Mouse (Mus musculus): ENCODE data around the gene Stag1. TPM values are rescaled to one million over a fixed set of nuclear protein-coding genes. Genes with fewer than 3 reads are reported as not detected.
A peak's percentile ranks its signal among the peaks of the same experiment; 100 is the strongest.

Gene Stag1
- polyA plus RNA-seq (2015; fragmentation: Nextera tagmentation; extraction: Ambion mirVana) = 22.9 and 23.9 TPM in 2 replicates

DNA sequence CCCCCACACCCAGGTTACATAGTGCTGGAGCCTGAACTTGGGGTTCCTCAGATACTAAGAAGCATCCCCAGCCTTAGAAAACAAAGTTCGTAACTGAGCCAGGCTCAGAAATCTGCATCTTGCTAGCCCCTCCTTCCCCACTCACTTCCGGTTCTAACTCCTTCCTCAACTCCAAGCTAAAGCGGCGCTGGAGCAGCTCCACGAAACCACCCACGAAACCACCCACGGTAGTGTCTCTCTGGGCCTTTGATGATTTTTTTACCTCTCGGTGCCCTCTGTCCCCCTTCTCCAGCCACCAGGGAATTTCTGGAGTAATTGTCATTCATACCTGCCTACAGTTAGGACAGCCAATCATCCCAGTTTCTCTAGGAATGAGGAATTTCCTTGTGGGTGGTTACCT lies at the start of gene Stag1:
Gene Stag1, plus strand, starts transcription at position 253 of the 400 bp plus-strand sequence.
- Histone ChIP-seq H3K4me3 (ENCODE audit: low read length) (no peak within 1 kb of the TSS), H3K9me3 (replicated peaks; ENCODE audit: control insufficient read depth, low read length) (no peaks in the 10 kb centered on the region; the same call in 1 of the 2 replicates), H3K9ac (ENCODE audit: low read length) (no peak within 1 kb of the TSS), H3K27ac (ENCODE audit: low read length) (no peak within 1 kb of the TSS), H3K27me3 (ENCODE audit: control insufficient read depth, insufficient read depth, low read length) (no peaks in the 10 kb centered on the region), H3K4me1 (ENCODE audit: control insufficient read depth, insufficient read depth, low read length) (peaks cover 2% of the 10 kb centered on the region; the same call in 1 of the 2 replicates), H3K36me3 (ENCODE audit: control insufficient read depth, insufficient read depth) (no peaks in the 10 kb centered on the region), H3K4me2 (ENCODE audit: low read depth, low read length) (no peak within 1 kb of the TSS)
- 89% methylated on average over 8 of the region's 8 CpGs for WGBS
- ATAC-seq (replicated peaks; ENCODE audit: extremely low read depth, insufficient read depth, low FRiP score) = no peak

- Histone ChIP-seq H3K9me3 (replicated peaks; ENCODE audit: control insufficient read depth, low read length) (peaks cover 11% of the 10 kb centered on the region), H3K27me3 (ENCODE audit: control insufficient read depth, insufficient read depth, low read length) (no peaks in the 10 kb centered on the region), H3K36me3 (ENCODE audit: control insufficient read depth, insufficient read depth) (peaks cover 23% of the 10 kb centered on the region), H3K9ac (ENCODE audit: low read length) (no peak overlapping the region), H3K4me1 (ENCODE audit: control insufficient read depth, insufficient read depth, low read length) (peaks cover 16% of the 10 kb centered on the region), H3K4me3 (ENCODE audit: low read length) (no peak overlapping the region), H3K4me2 (ENCODE audit: low read depth, low read length) (no peak overlapping the region), H3K27ac (ENCODE audit: low read length) (no peak overlapping the region)
- 89% methylated on average over 2 of the region's 2 CpGs for WGBS
- no peak for ATAC-seq (replicated peaks; ENCODE audit: extremely low read depth, insufficient read depth, low FRiP score)
Observed at GRCm38 (mm10) chr9:100548313-100548712, 49.3 kb upstream of the Stag1 start.

DNA sequence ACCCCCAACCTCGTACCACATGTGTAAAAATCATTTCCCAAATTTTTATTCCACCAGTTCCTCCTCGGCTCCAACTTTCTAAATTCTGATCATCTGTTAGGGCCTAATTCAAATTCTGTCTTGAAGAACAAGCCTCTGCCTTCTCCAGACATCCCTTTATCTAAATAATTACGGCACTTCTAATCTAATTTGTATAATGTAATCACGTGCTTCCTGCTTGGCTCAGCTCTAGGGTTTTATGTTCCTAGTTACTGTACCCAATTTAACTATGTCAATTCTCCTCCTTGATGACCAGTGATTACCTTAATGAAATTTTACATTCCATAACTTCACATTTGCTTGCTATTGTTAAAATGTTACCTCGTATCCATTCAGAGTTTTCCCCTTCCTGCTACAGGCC lies 41.9 kb upstream of the Stag1 start:
- H3K4me2 ChIP-seq (ENCODE audit: low read depth, low read length) = no peak overlapping the region
- 72% methylated on average over 5 of the region's 5 CpGs for WGBS
- H3K9me3 ChIP-seq (replicated peaks; ENCODE audit: control insufficient read depth, low read length) = 0 out of 2 replicates have a peak, but pooled peaks cover 2% of the 10 kb centered on the region
- no peak overlapping the region for H3K9ac ChIP-seq (ENCODE audit: low read length)
- no peaks in the 10 kb centered on the region for H3K4me1 ChIP-seq (ENCODE audit: control insufficient read depth, insufficient read depth, low read length)
- no peak overlapping the region for H3K27ac ChIP-seq (ENCODE audit: low read length)
- H3K36me3 ChIP-seq (ENCODE audit: control insufficient read depth, insufficient read depth) = peaks cover 9% of the 10 kb centered on the region
- H3K27me3 ChIP-seq (ENCODE audit: control insufficient read depth, insufficient read depth, low read length) = no peaks in the 10 kb centered on the region
- no peak for ATAC-seq (replicated peaks; ENCODE audit: extremely low read depth, insufficient read depth, low FRiP score)
- no peak overlapping the region for H3K4me3 ChIP-seq (ENCODE audit: low read length)

GRCm38 (mm10) chr9:100558023-100558573 lies 39.5 kb upstream of the Stag1 start:
- Histone ChIP-seq H3K9ac (ENCODE audit: low read length) (no peak overlapping the region), H3K4me2 (ENCODE audit: low read depth, low read length) (no peak overlapping the region), H3K27ac (ENCODE audit: low read length) (no peak overlapping the region), H3K9me3 (replicated peaks; ENCODE audit: control insufficient read depth, low read length) (0 out of 2 replicates have a peak, but pooled peaks cover under 1% of the 10 kb centered on the region), H3K4me3 (ENCODE audit: low read length) (no peak overlapping the region), H3K36me3 (ENCODE audit: control insufficient read depth, insufficient read depth) (peaks cover under 1% of the 10 kb centered on the region; the same call in 1 of the 2 replicates), H3K4me1 (ENCODE audit: control insufficient read depth, insufficient read depth, low read length) (no peaks in the 10 kb centered on the region), H3K27me3 (ENCODE audit: control insufficient read depth, insufficient read depth, low read length) (no peaks in the 10 kb centered on the region)
- 72% methylated on average over 4 of the region's 4 CpGs for WGBS
- no peak for ATAC-seq (replicated peaks; ENCODE audit: extremely low read depth, insufficient read depth, low FRiP score)

DNA sequence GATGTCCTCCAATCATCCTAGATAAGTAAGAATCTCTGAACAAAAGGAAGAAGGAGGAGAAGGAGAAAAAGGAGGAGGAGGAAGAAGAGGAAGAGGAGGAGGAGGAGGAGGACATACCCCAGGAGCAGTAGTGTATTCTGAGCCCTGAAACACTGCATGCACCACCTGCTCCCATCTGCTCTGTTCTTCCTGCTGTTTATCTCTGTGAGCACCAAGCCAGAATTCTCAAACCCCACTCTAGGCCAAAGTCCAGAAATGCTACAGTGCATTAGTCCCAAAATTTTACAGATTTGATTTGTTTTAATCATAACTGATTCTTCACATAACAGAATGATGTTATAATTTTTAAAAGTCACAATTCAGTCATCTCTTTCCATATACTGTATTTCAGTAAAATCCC lies 38.6 kb upstream of the Stag1 start:
- H3K27ac ChIP-seq (ENCODE audit: low read length) = no peak overlapping the region
- H3K4me1 ChIP-seq (ENCODE audit: control insufficient read depth, insufficient read depth, low read length) = no peaks in the 10 kb centered on the region
- H3K27me3 ChIP-seq (ENCODE audit: control insufficient read depth, insufficient read depth, low read length) = no peaks in the 10 kb centered on the region
- no peak overlapping the region for H3K4me3 ChIP-seq (ENCODE audit: low read length)
- H3K4me2 ChIP-seq (ENCODE audit: low read depth, low read length) = no peak overlapping the region
- no peaks in the 10 kb centered on the region for H3K9me3 ChIP-seq (replicated peaks; ENCODE audit: control insufficient read depth, low read length)
- ATAC-seq (replicated peaks; ENCODE audit: extremely low read depth, insufficient read depth, low FRiP score) = no peak
- H3K9ac ChIP-seq (ENCODE audit: low read length) = no peak overlapping the region
- no peaks in the 10 kb centered on the region for H3K36me3 ChIP-seq (ENCODE audit: control insufficient read depth, insufficient read depth)

GRCm38 (mm10) chr9:100560251-100560890 lies 37.2 kb upstream of the Stag1 start:
- WGBS = 87% methylated on average over 10 of the region's 10 CpGs
- H3K9me3 ChIP-seq (replicated peaks; ENCODE audit: control insufficient read depth, low read length) = no peaks in the 10 kb centered on the region
- no peak for ATAC-seq (replicated peaks; ENCODE audit: extremely low read depth, insufficient read depth, low FRiP score)
- no peaks in the 10 kb centered on the region for H3K27me3 ChIP-seq (ENCODE audit: control insufficient read depth, insufficient read depth, low read length)
- H3K9ac ChIP-seq (ENCODE audit: low read length) = no peak overlapping the region
- H3K4me3 ChIP-seq (ENCODE audit: low read length) = no peak overlapping the region
- H3K4me2 ChIP-seq (ENCODE audit: low read depth, low read length) = no peak overlapping the region
- no peaks in the 10 kb centered on the region for H3K36me3 ChIP-seq (ENCODE audit: control insufficient read depth, insufficient read depth)
- no peak overlapping the region for H3K27ac ChIP-seq (ENCODE audit: low read length)
- H3K4me1 ChIP-seq (ENCODE audit: control insufficient read depth, insufficient read depth, low read length) = no peaks in the 10 kb centered on the region

DNA sequence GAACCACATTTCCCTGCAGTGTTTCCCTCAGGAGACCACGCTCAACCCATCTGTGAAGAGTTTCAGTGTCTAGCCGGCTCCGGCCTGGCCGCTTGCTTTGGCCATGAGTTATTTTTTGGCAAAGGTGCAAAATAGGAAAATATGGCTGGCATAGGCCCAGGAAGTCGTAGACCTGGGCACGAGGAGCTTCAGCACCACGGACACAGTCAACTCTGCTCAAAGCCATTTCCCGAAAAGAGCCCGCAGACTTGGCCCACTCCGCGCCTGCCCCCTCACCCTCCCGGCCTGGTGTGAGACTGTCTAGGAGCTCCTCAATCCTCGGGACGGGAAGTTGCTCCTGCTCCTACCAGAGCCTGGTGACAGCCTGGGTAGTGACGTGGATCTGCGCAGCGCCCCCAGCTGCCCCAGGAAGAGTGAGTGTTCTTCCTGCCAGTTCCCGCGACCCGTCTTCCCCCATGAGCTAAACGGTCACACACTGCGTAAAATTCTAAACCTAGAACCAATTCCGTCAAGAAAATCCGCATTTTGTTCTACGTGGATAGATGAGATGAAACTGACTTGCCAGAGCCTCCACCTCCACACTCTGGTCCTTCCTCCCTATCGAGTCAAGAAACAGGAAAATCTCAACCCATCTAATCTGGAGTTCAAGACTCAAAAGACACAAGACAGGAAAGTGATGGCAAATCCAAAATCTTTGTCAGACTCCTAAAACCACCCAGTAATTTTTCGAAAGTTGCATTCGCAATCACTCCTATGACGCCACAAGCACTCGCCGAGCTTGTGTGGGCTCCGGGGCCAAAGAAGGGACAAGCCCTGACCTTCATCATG lies 27.6 kb upstream of the Stag1 start:
- Histone ChIP-seq H3K27ac (ENCODE audit: low read length) (peak overlapping the region; percentile 46), H3K4me3 (ENCODE audit: low read length) (peak overlapping the region; percentile 85), H3K36me3 (ENCODE audit: control insufficient read depth, insufficient read depth) (no peaks in the 10 kb centered on the region), H3K4me2 (ENCODE audit: low read depth, low read length) (peak overlapping the region; percentile 93), H3K9me3 (replicated peaks; ENCODE audit: control insufficient read depth, low read length) (no peaks in the 10 kb centered on the region), H3K27me3 (ENCODE audit: control insufficient read depth, insufficient read depth, low read length) (no peaks in the 10 kb centered on the region), H3K4me1 (ENCODE audit: control insufficient read depth, insufficient read depth, low read length) (peaks cover 5% of the 10 kb centered on the region), H3K9ac (ENCODE audit: low read length) (peak overlapping the region; percentile 76)
- ATAC-seq (replicated peaks; ENCODE audit: extremely low read depth, insufficient read depth, low FRiP score) = peak; percentile 63
- WGBS = 4% methylated on average over 32 of the region's 32 CpGs

- Histone ChIP-seq H3K9ac (ENCODE audit: low read length) (peak within 1 kb of the TSS; percentile 76), H3K36me3 (ENCODE audit: control insufficient read depth, insufficient read depth) (no peaks in the 10 kb centered on the region), H3K27ac (ENCODE audit: low read length) (peak within 1 kb of the TSS; percentile 63; the same call in 1 of the 2 replicates), H3K4me3 (ENCODE audit: low read length) (peak within 1 kb of the TSS; percentile 85), H3K4me1 (ENCODE audit: control insufficient read depth, insufficient read depth, low read length) (peaks cover 5% of the 10 kb centered on the region), H3K9me3 (replicated peaks; ENCODE audit: control insufficient read depth, low read length) (no peaks in the 10 kb centered on the region), H3K27me3 (ENCODE audit: control insufficient read depth, insufficient read depth, low read length) (no peaks in the 10 kb centered on the region), H3K4me2 (ENCODE audit: low read depth, low read length) (peak within 1 kb of the TSS; percentile 93)
- WGBS = under 1% methylated on average over 55 of the region's 55 CpGs
- peak; percentile 67 for ATAC-seq (replicated peaks; ENCODE audit: extremely low read depth, insufficient read depth, low FRiP score)
Observed at GRCm38 (mm10) chr9:100570626-100571233, 26.9 kb upstream of the Stag1 start, which contains the start of gene Slc35g2. Slc35g2 (minus strand) TSS chr9:100571090.

All from heart, embryonic 16.5 days (tissue).